Mouse (Mus musculus): Measurements from ENCODE around the gene Chst11.

- TF ChIP-seq POLR2A (IDR thresholded peaks at IDR 0.05; ENCODE audit: insufficient read depth, low read depth, low read length) = no peak
- TF ChIP-seq EP300 (IDR thresholded peaks at IDR 0.05; ENCODE audit: insufficient read depth, low read depth, low read length) = no peak
Measured at GRCm38 (mm10) chr10:83212618-83213017, 227.3 kb downstream of the Chst11 start.
